ENCODE assay signal across 8 mouse cellular contexts in genomic region chr5:146920314-146921161, GRCm38 (mm10). TPM values are rescaled to one million over a fixed set of nuclear protein-coding genes. Genes with fewer than 3 reads are reported as not detected.
DNase-seq lines count a peak whose midpoint lies in the region; ATAC-seq and TF ChIP-seq lines count a peak whose summit lies in the region.

No protein-coding gene starts in this region.

- H3K27me3 ChIP-seq in E14TG2a.4 (ENCODE audit: insufficient read depth, low read length) = no peaks in the 10 kb centered on the region
- no peaks in the 10 kb centered on the region for H3K27me3 ChIP-seq in hindbrain, embryonic 11.5 days (ENCODE audit: control insufficient read depth, insufficient read depth, low read length)
- no peaks in the 10 kb centered on the region for H3K27me3 ChIP-seq in liver, postnatal 0 days (ENCODE audit: insufficient read depth, low read length)
- no peaks in the 10 kb centered on the region; the same call in 1 of the 2 replicates for H3K27me3 ChIP-seq in cerebellum, adult 2 months (ENCODE audit: control insufficient read depth, insufficient read depth, low read length)

- H3K36me3 ChIP-seq in E14TG2a.4 (ENCODE audit: insufficient read depth, low read length) = no peaks in the 10 kb centered on the region
- H3K36me3 ChIP-seq in hindbrain, embryonic 11.5 days (ENCODE audit: control insufficient read depth, insufficient read depth, low read length) = no peaks in the 10 kb centered on the region
- H3K36me3 ChIP-seq in liver, postnatal 0 days (replicated peaks; ENCODE audit: insufficient read depth, low read length) = no peaks in the 10 kb centered on the region

- H3K4me1 ChIP-seq in E14TG2a.4 (replicated peaks; ENCODE audit: low read depth, low read length) = peaks cover 66% of the 10 kb centered on the region
- H3K4me1 ChIP-seq in hindbrain, embryonic 11.5 days (replicated peaks; ENCODE audit: control insufficient read depth, insufficient read depth, low read length) = no peaks in the 10 kb centered on the region
- H3K4me1 ChIP-seq in liver, postnatal 0 days (ENCODE audit: insufficient read depth) = peaks cover 5% of the 10 kb centered on the region; the same call in 1 of the 2 replicates
- H3K4me1 ChIP-seq in cerebellum, adult 2 months (ENCODE audit: control insufficient read depth, insufficient read depth, low read length) = no peaks in the 10 kb centered on the region

- peak overlapping the region; percentile 61 for H3K4me3 ChIP-seq in E14TG2a.4 (replicated peaks; ENCODE audit: low read length)
- H3K4me3 ChIP-seq in hindbrain, embryonic 11.5 days (ENCODE audit: low read depth, low read length) = peak overlapping the region; percentile 17
- 0 out of 2 replicates have a peak overlapping the region, but pooled peaks have one; percentile 15 for H3K4me3 ChIP-seq in liver, postnatal 0 days (ENCODE audit: low read depth, low read length)
- H3K4me3 ChIP-seq in cerebellum, adult 2 months (replicated peaks; ENCODE audit: insufficient read depth, low read depth, low read length) = no peak overlapping the region

- H3K9ac ChIP-seq in hindbrain, embryonic 11.5 days (ENCODE audit: low read depth, low read length) = peak overlapping the region; percentile 12; the same call in 1 of the 2 replicates
- no peak overlapping the region for H3K9ac ChIP-seq in liver, postnatal 0 days (replicated peaks)

- H3K4me2 ChIP-seq in hindbrain, embryonic 11.5 days (replicated peaks; ENCODE audit: low read depth, low read length) = peak overlapping the region; percentile 34
- peak overlapping the region; percentile 56 for H3K4me2 ChIP-seq in liver, postnatal 0 days (ENCODE audit: low read depth, low read length)

- TF ChIP-seq EP300 in liver, postnatal 0 days (IDR thresholded peaks at IDR 0.05; ENCODE audit: low read depth) = no peak

- no peak for TF ChIP-seq POLR2A in cerebellum, adult 2 months (IDR thresholded peaks at IDR 0.05; ENCODE audit: borderline replicate concordance, insufficient read depth, low read length)

- H3K9me3 ChIP-seq in E14TG2a.4 (ENCODE audit: low read length) = no peaks in the 10 kb centered on the region
- H3K9me3 ChIP-seq in hindbrain, embryonic 11.5 days (ENCODE audit: control insufficient read depth, low read length) = no peaks in the 10 kb centered on the region
- no peaks in the 10 kb centered on the region for H3K9me3 ChIP-seq in liver, postnatal 0 days (ENCODE audit: low read length)

- no peak overlapping the region for H3K27ac ChIP-seq in hindbrain, embryonic 11.5 days (ENCODE audit: low read depth, low read length)
- H3K27ac ChIP-seq in liver, postnatal 0 days (ENCODE audit: low read depth) = no peak overlapping the region
- H3K27ac ChIP-seq in cerebellum, adult 2 months (ENCODE audit: insufficient read depth, low read length) = no peak overlapping the region

- TF ChIP-seq CTCF in E14TG2a.4 (conservative IDR thresholded peaks at IDR 0.05; ENCODE audit: low read length) = no peak
- no peak for TF ChIP-seq CTCF in liver, postnatal 0 days (IDR thresholded peaks at IDR 0.05; ENCODE audit: low read depth)
- TF ChIP-seq CTCF in cerebellum, adult 2 months (IDR thresholded peaks at IDR 0.05; ENCODE audit: borderline replicate concordance, insufficient read depth, low read depth, low read length) = no peak

- WGBS in hindbrain, embryonic 11.5 days = 6% methylated on average over 20 of the region's 27 CpGs
- 11% methylated on average over 21 of the region's 27 CpGs for WGBS in liver, postnatal 0 days (ENCODE audit: insufficient replicate concordance)
- WGBS in cerebellum, adult 2 months = 8% methylated on average over 24 of the region's 27 CpGs

- DNase-seq in ES-CJ7 (ENCODE audit: low read depth, low spot score) = peak; percentile 76
- peak; percentile 32 for DNase-seq in hindbrain, embryonic 11.5 days (ENCODE audit: low spot score)
- DNase-seq in liver, postnatal 0 days = no peak
- DNase-seq in cerebellum, adult 11-12 months = no peak
- no peak for DNase-seq in cerebellum, adult 11 months
- no peak for DNase-seq in cerebellum, adult 2 months
- DNase-seq in gastrocnemius, postnatal 25 days = no peak

- ATAC-seq in hindbrain, embryonic 11.5 days (ENCODE audit: low FRiP score) = peak; percentile 30; the same call in 1 of the 2 replicates
- ATAC-seq in liver, postnatal 0 days = no peak

RNA-seq across cellular contexts. Expression of gene Gtf3a, which starts 27.9 kb away (rescaled TPM):
- polyA plus RNA-seq in hindbrain, embryonic 11.5 days (2014; fragmentation: Nextera tagmentation; extraction: Ambion mirVana) = 106 TPM in 2 replicates
- polyA plus RNA-seq in liver, postnatal 0 days (2015; fragmentation: Nextera tagmentation; extraction: Ambion mirVana) = 31.6 and 33.5 TPM in 2 replicates
- 36.4 and 43.0 TPM in 2 replicates for polyA plus RNA-seq in cerebellum, adult 2 months (2012; rRNA removed)
- total RNA-seq in gastrocnemius, postnatal 25 days (2021) = 10 to 100 TPM; 23.6 to 25.3 TPM

RNA-seq across cellular contexts. Expression of gene Mtif3, which starts 43.1 kb away (rescaled TPM):
- 26.1 and 27.0 TPM in 2 replicates for polyA plus RNA-seq in hindbrain, embryonic 11.5 days (2014; fragmentation: Nextera tagmentation; extraction: Ambion mirVana)
- 12.5 and 12.7 TPM in 2 replicates for polyA plus RNA-seq in liver, postnatal 0 days (2015; fragmentation: Nextera tagmentation; extraction: Ambion mirVana)
- polyA plus RNA-seq in cerebellum, adult 2 months (2012; rRNA removed) = 21.9 and 23.4 TPM in 2 replicates
- total RNA-seq in gastrocnemius, postnatal 25 days (2021) = 10 to 100 TPM; 20.2 to 20.8 TPM

Comparison
In these comparisons a context has a peak if more than half of its experiments do, and no peak if none do; other contexts are left out.
1. DNase-seq: peak in ES-CJ7 (single experiment) and hindbrain, embryonic 11.5 days (single experiment); none in liver, postnatal 0 days (single experiment), cerebellum, adult 11-12 months (single experiment), cerebellum, adult 11 months (single experiment), cerebellum, adult 2 months (0 of 2) and gastrocnemius, postnatal 25 days (single experiment).